Mouse (Mus musculus): ENCODE data around the gene Brcc3. TPM values are rescaled to one million over a fixed set of nuclear protein-coding genes. Genes with fewer than 3 reads are reported as not detected.

The Brcc3 gene
- 25.4 to 29.4 TPM (median 26.7 TPM) in 4 replicates for total RNA-seq (2023; ENCODE audit: inconsistent age)

DNA sequence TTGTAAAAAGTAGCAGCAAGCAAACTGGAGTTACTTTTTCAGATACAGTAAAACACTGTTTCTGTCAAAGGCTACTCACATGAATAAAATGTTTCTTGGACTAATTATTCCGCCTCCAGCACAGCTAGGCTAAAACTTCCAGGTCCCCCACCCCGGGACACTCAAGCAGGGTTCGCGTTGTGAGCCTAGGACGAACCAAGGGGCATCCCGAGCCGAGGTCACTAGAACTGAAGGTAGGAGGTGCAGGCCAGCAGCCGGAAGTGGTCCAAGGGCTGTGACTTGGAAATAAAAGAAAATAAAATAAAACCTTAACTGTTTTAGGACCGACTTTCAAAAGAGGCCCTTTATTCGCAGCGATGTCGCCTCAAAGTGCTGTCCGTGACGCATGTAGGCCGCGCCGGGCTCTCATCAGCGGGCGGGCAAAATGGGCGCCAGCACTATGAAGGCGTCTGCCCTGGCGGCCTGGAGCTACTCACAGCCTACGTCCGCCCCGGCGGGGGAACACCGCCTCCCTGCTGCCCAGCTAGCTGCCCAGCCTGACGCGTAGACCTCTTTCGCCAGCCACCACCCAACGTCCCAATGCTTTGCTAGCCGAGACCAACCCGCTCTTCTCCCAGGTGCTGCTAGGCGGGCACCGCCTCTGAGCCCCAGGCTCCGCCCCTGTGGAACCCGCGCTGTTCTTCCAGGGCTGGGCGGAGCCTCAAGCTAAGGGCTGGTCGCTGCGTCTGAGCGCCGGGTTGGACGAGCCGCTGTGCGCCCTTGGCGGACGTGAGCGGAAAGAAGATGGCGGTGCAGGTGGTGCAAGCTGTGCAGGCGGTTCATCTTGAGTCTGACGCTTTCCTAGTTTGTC, at the start of gene Brcc3, which contains the start of the genes Cmc4 and Mtcp1:
TSS of gene Brcc3 (plus strand) at position 693 of the 850 bp plus-strand sequence.
TSS of gene Cmc4 (minus strand) at position 649 of the 850 bp plus-strand sequence.
TSS of gene Mtcp1 (minus strand) at position 653 of the 850 bp plus-strand sequence.

DNA sequence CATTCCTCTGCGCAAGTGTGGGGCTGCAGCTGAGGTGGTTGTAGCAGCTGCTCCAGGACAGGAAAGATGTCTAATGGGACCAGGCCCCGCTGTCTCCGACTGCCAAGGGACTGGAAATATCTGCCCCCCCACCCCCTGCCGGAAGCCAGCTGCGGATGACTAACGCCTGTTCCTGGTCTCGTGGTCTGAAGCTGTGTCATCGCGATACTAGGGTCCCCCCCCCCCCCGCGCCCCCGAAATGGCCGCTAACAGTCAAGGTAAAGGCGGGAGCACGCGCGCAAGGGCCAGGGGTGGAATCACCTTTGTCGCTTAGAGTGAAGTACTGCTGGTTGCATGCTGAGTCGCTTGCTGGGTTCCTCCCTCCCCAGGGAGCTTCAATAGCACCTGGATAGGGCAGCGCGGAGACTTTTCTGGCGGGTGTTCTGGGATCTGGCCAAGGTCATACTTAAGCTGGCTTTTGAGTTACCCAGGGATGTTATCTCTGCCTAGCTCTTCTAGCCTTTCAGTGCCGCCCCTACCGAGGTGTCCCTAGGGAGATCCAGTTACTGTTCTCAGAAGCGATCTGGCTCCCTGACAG, 34.1 kb upstream of the Brcc3 start, which contains the start of the genes Fundc2 and F8:
TSS of gene Fundc2 (plus strand) at position 205 of the 577 bp plus-strand sequence.
TSS of gene F8 (minus strand) at position 421 of the 577 bp plus-strand sequence.

Other genes starting within 250 kb of the Brcc3 start
- gene Fundc2, start 34.2 kb upstream of the Brcc3 start, total RNA-seq (2023; ENCODE audit: inconsistent age), result 19.9 to 32.1 TPM (median 24.9 TPM) in 4 replicates
- 0.32 to 0.75 TPM (median 0.40 TPM) in 4 replicates for gene F8, start 34.0 kb upstream of the Brcc3 start, total RNA-seq (2023; ENCODE audit: inconsistent age)
- gene Cmc4, start within 50 bp of the Brcc3 start, total RNA-seq (2023; ENCODE audit: inconsistent age), result 11.3 to 15.8 TPM (median 13.6 TPM) in 4 replicates
- gene Mtcp1, start within 50 bp of the Brcc3 start, total RNA-seq (2023; ENCODE audit: inconsistent age), result 14.6 to 15.9 TPM (median 15.6 TPM) in 4 replicates
- gene Vbp1, start 97.7 kb downstream of the Brcc3 start, total RNA-seq (2023; ENCODE audit: inconsistent age), result 57.7 to 65.1 TPM (median 64.1 TPM) in 4 replicates
- 0.16 to 0.39 TPM in 2 of 4 replicates, not detected in the others for gene Rab39b, start 161.6 kb downstream of the Brcc3 start, total RNA-seq (2023; ENCODE audit: inconsistent age)